Mouse (Mus musculus) hindbrain, embryonic 15.5 days (tissue): ENCODE data around the gene Itgb8. TPM values are rescaled to one million over a fixed set of nuclear protein-coding genes. Genes with fewer than 3 reads are reported as not detected.

ENCODE experiments used
- ATAC-seq: fragments of 200-750 bp; cut with Nextera tagmentation; 2 replicates; pipeline ENCODE4 v1.8.0; 2017; ENCODE audit warnings: low read depth, moderate number of reproducible peaks, moderate TSS enrichment; ENCODE audit not compliant: low FRiP score
- H3K27ac ChIP-seq: fragments of 300-500 bp; sonication (generic); replicated peaks from 2 replicates; pipeline ENCODE4 v1.5.1; 2015; ENCODE audit warnings: mild to moderate bottlenecking, inconsistent platforms
- H3K27me3 ChIP-seq: fragments of 300-500 bp; sonication (generic); 2 replicates; pipeline ENCODE4 v1.6.1; 2015; ENCODE audit warnings: control low read depth, inconsistent platforms
- H3K36me3 ChIP-seq: fragments of 300-500 bp; sonication (generic); 2 replicates; pipeline ENCODE4 v1.6.1; 2015; ENCODE audit warnings: control low read depth, inconsistent platforms
- H3K4me1 ChIP-seq: fragments of 300-500 bp; sonication (generic); replicated peaks from 2 replicates; pipeline ENCODE4 v1.6.1; 2015; ENCODE audit warnings: control low read depth, inconsistent platforms
- H3K4me2 ChIP-seq: fragments of 300-500 bp; sonication (generic); 2 replicates; pipeline ENCODE4 v1.6.1; 2015; ENCODE audit warnings: moderate library complexity, mild to moderate bottlenecking, inconsistent platforms
- H3K4me3 ChIP-seq: fragments of 300-500 bp; sonication (generic); 2 replicates; pipeline ENCODE4 v1.5.1; 2015; ENCODE audit warnings: mild to moderate bottlenecking, inconsistent platforms
- H3K9ac ChIP-seq: fragments of 300-500 bp; sonication (generic); 2 replicates; pipeline ENCODE4 v1.6.1; 2015; ENCODE audit warnings: inconsistent platforms
- H3K9me3 ChIP-seq: fragments of 300-500 bp; sonication (generic); 2 replicates; pipeline ENCODE4 v1.6.1; 2016; ENCODE audit warnings: control low read depth, inconsistent platforms
- WGBS: fragments of 180-500 bp; shearing (Covaris S2); methylation state at CpG from one replicate; pipeline ENCODE4 v1.1.7; 2015; 5-methylcytosine and 5-hydroxymethylcytosine counted together
- polyA plus RNA-seq: library from polyadenylated mRNA; unstranded; fragments of >200 nt; fragmentation: Nextera tagmentation; extraction: Ambion mirVana; gene quantifications from 2 replicates; pipeline ENCODE4 v1.2.1, GENCODE M21; 2015

The Itgb8 gene
- polyA plus RNA-seq, 1 experiment from 2014 or later, result 9.9 TPM

GRCm38 (mm10) chr12:119164176-119164575, 74.4 kb downstream of the Itgb8 start:
- 43% methylated on average over 1 of the region's 1 CpGs for WGBS
- Histone ChIP-seq H3K4me2 (no peak overlapping the region), H3K36me3 (peaks cover 8% of the 10 kb centered on the region), H3K4me1 (peaks cover 14% of the 10 kb centered on the region; the same call in 1 of the 2 replicates), H3K4me3 (no peak overlapping the region), H3K9me3 (no peaks in the 10 kb centered on the region), H3K27me3 (no peaks in the 10 kb centered on the region), H3K27ac (peak overlapping the region; percentile 58; the same call in 1 of the 2 replicates), H3K9ac (no peak overlapping the region)
- ATAC-seq, result peak; percentile 89

GRCm38 (mm10) chr12:119160786-119161185, 77.8 kb downstream of the Itgb8 start:
- H3K4me3 ChIP-seq, result no peak overlapping the region
- H3K27me3 ChIP-seq, result no peaks in the 10 kb centered on the region
- H3K36me3 ChIP-seq, result peaks cover 4% of the 10 kb centered on the region; the same call in 1 of the 2 replicates
- no peak overlapping the region for H3K27ac ChIP-seq
- H3K9me3 ChIP-seq, result no peaks in the 10 kb centered on the region
- H3K9ac ChIP-seq, result no peak overlapping the region
- no peak for ATAC-seq
- H3K4me1 ChIP-seq, result peaks cover 14% of the 10 kb centered on the region; the same call in 1 of the 2 replicates
- H3K4me2 ChIP-seq, result no peak overlapping the region

GRCm38 (mm10) chr12:119159254-119159933, 79.2 kb downstream of the Itgb8 start:
- WGBS, result 36% methylated on average over 4 of the region's 4 CpGs
- ATAC-seq, result no peak

GRCm38 (mm10) chr12:119157686-119158085, 80.9 kb downstream of the Itgb8 start:
- 98% methylated on average over 2 of the region's 2 CpGs for WGBS
- Histone ChIP-seq H3K27ac (no peak overlapping the region), H3K4me1 (no peaks in the 10 kb centered on the region), H3K36me3 (peaks cover 4% of the 10 kb centered on the region; the same call in 1 of the 2 replicates), H3K9me3 (no peaks in the 10 kb centered on the region), H3K27me3 (no peaks in the 10 kb centered on the region), H3K9ac (no peak overlapping the region), H3K4me2 (no peak overlapping the region), H3K4me3 (no peak overlapping the region)
- ATAC-seq, result no peak

More at GRCm38 (mm10) chr12:119159254-119159933, 79.2 kb downstream of the Itgb8 start:
- Histone ChIP-seq H3K27me3 (no peaks in the 10 kb centered on the region), H3K9ac (no peak overlapping the region), H3K4me3 (no peak overlapping the region), H3K4me1 (peaks cover 5% of the 10 kb centered on the region; the same call in 1 of the 2 replicates), H3K36me3 (peaks cover 4% of the 10 kb centered on the region; the same call in 1 of the 2 replicates), H3K4me2 (no peak overlapping the region), H3K9me3 (no peaks in the 10 kb centered on the region), H3K27ac (no peak overlapping the region)

- H3K9ac ChIP-seq, result no peak overlapping the region
- no peaks in the 10 kb centered on the region for H3K27me3 ChIP-seq
- no peaks in the 10 kb centered on the region for H3K9me3 ChIP-seq
- H3K27ac ChIP-seq, result no peak overlapping the region
- no peaks in the 10 kb centered on the region for H3K4me1 ChIP-seq
- no peak for ATAC-seq
- 88% methylated on average over 3 of the region's 3 CpGs for WGBS
- H3K4me3 ChIP-seq, result no peak overlapping the region
- no peak overlapping the region for H3K4me2 ChIP-seq
- H3K36me3 ChIP-seq, result no peaks in the 10 kb centered on the region
Measured at GRCm38 (mm10) chr12:119157068-119157467, 81.5 kb downstream of the Itgb8 start.

- no peaks in the 10 kb centered on the region for H3K4me1 ChIP-seq
- no peak for ATAC-seq
- H3K4me2 ChIP-seq, result no peak overlapping the region
- H3K9ac ChIP-seq, result no peak overlapping the region
- no peak overlapping the region for H3K4me3 ChIP-seq
- no peak overlapping the region for H3K27ac ChIP-seq
- H3K27me3 ChIP-seq, result no peaks in the 10 kb centered on the region
- H3K9me3 ChIP-seq, result no peaks in the 10 kb centered on the region
- H3K36me3 ChIP-seq, result no peaks in the 10 kb centered on the region
- WGBS, result 69% methylated on average over 4 of the region's 4 CpGs
Measured at GRCm38 (mm10) chr12:119155566-119155965, 83.0 kb downstream of the Itgb8 start.

- WGBS, result 95% methylated on average over 2 of the region's 2 CpGs
- no peak overlapping the region for H3K9ac ChIP-seq
- no peak overlapping the region for H3K4me2 ChIP-seq
- H3K36me3 ChIP-seq, result no peaks in the 10 kb centered on the region
- no peaks in the 10 kb centered on the region for H3K9me3 ChIP-seq
- no peaks in the 10 kb centered on the region for H3K27me3 ChIP-seq
- ATAC-seq, result no peak
- H3K27ac ChIP-seq, result no peak overlapping the region
- H3K4me3 ChIP-seq, result no peak overlapping the region
- H3K4me1 ChIP-seq, result no peaks in the 10 kb centered on the region
Measured at GRCm38 (mm10) chr12:119150956-119151355, 87.6 kb downstream of the Itgb8 start.

- ATAC-seq, result no peak
- Histone ChIP-seq H3K9ac (no peak overlapping the region), H3K36me3 (no peaks in the 10 kb centered on the region), H3K9me3 (no peaks in the 10 kb centered on the region), H3K4me2 (no peak overlapping the region), H3K4me1 (no peaks in the 10 kb centered on the region), H3K4me3 (no peak overlapping the region), H3K27ac (no peak overlapping the region), H3K27me3 (no peaks in the 10 kb centered on the region)
- WGBS, result 92% methylated on average over 3 of the region's 3 CpGs
Measured at GRCm38 (mm10) chr12:119147753-119148152, 90.8 kb downstream of the Itgb8 start.

GRCm38 (mm10) chr12:119146031-119146430, 92.6 kb downstream of the Itgb8 start:
- no peak overlapping the region for H3K9ac ChIP-seq
- H3K27me3 ChIP-seq, result no peaks in the 10 kb centered on the region
- ATAC-seq, result no peak
- no peaks in the 10 kb centered on the region for H3K4me1 ChIP-seq
- WGBS, result 94% methylated on average over 1 of the region's 1 CpGs
- no peak overlapping the region for H3K4me2 ChIP-seq
- no peaks in the 10 kb centered on the region for H3K36me3 ChIP-seq
- H3K27ac ChIP-seq, result no peak overlapping the region
- no peaks in the 10 kb centered on the region for H3K9me3 ChIP-seq
- no peak overlapping the region for H3K4me3 ChIP-seq

GRCm38 (mm10) chr12:119137946-119138345, 100.7 kb downstream of the Itgb8 start:
- 76% methylated on average over 1 of the region's 1 CpGs for WGBS
- H3K4me2 ChIP-seq, result no peak overlapping the region
- no peaks in the 10 kb centered on the region for H3K9me3 ChIP-seq
- no peak overlapping the region for H3K27ac ChIP-seq
- H3K4me1 ChIP-seq, result no peaks in the 10 kb centered on the region
- H3K36me3 ChIP-seq, result no peaks in the 10 kb centered on the region
- H3K9ac ChIP-seq, result no peak overlapping the region
- no peaks in the 10 kb centered on the region for H3K27me3 ChIP-seq
- ATAC-seq, result no peak
- H3K4me3 ChIP-seq, result no peak overlapping the region

GRCm38 (mm10) chr12:119113522-119114135, 125.0 kb downstream of the Itgb8 start:
- Histone ChIP-seq H3K27me3 (no peaks in the 10 kb centered on the region), H3K9me3 (no peaks in the 10 kb centered on the region), H3K36me3 (no peaks in the 10 kb centered on the region), H3K27ac (no peak overlapping the region), H3K9ac (no peak overlapping the region), H3K4me3 (no peak overlapping the region), H3K4me2 (no peak overlapping the region), H3K4me1 (no peaks in the 10 kb centered on the region)
- 59% methylated on average over 6 of the region's 6 CpGs for whole genome bisulfite sequencing
- ATAC-seq, result no peak

GRCm38 (mm10) chr12:119110091-119110490, 128.5 kb downstream of the Itgb8 start:
- H3K27ac ChIP-seq, result no peak overlapping the region
- WGBS, result 52% methylated on average over 2 of the region's 2 CpGs
- no peak for ATAC-seq
- H3K4me3 ChIP-seq, result no peak overlapping the region
- no peaks in the 10 kb centered on the region for H3K4me1 ChIP-seq
- H3K36me3 ChIP-seq, result no peaks in the 10 kb centered on the region
- no peaks in the 10 kb centered on the region for H3K9me3 ChIP-seq
- H3K9ac ChIP-seq, result no peak overlapping the region
- H3K4me2 ChIP-seq, result no peak overlapping the region
- no peaks in the 10 kb centered on the region for H3K27me3 ChIP-seq
